ENCODE assay signal across 24 mouse cellular contexts in the genomic region with DNA sequence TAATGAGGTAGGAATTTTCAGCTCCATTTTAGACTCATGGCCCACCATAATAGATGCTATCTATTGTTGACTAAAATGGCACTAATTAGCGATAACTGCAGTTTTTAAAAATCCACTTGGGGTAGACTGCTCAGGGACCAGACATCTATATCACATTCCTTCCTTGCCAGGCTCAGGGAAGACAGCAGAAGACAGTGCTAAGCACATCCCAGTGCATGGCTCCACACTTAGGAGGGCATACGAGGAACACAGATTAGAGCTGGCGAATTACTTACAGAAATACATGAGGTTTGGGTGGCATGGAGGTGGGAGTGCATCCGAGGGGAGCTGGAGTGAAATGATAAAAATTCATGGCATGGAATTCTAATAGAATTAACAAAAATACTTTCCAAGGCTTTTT.
DNase-seq lines count a peak whose midpoint lies in the region; ATAC-seq lines count a peak whose summit lies in the region.
"Had no signal": no experiment of that assay in that cellular context is flagged by ENCODE, and none has a peak within 500 bp of the region (broad histone marks: within the 10 kb centered on the region; RNA-seq: fewer than 3 reads in every experiment).

No protein-coding gene starts in this region.

- H3K9me3 ChIP-seq in forebrain, embryonic 14.5 days (replicated peaks; ENCODE audit: control insufficient read depth, low read length): no peaks in the 10 kb centered on the region
- H3K9me3 ChIP-seq in forebrain, embryonic 13.5 days (replicated peaks): no peaks in the 10 kb centered on the region
- no peaks in the 10 kb centered on the region for H3K9me3 ChIP-seq in forebrain, embryonic 16.5 days (ENCODE audit: control insufficient read depth, low read length)
- no peaks in the 10 kb centered on the region for H3K9me3 ChIP-seq in forebrain, embryonic 12.5 days
- no peaks in the 10 kb centered on the region for H3K9me3 ChIP-seq in midbrain, embryonic 11.5 days (ENCODE audit: control insufficient read depth, low read length)
- no peaks in the 10 kb centered on the region for H3K9me3 ChIP-seq in midbrain, embryonic 13.5 days
- H3K9me3 ChIP-seq in midbrain, embryonic 16.5 days (replicated peaks; ENCODE audit: control insufficient read depth, low read length, poor library complexity, severe bottlenecking): no peaks in the 10 kb centered on the region
- peaks cover 4% of the 10 kb centered on the region; the same call in 1 of the 2 replicates for H3K9me3 ChIP-seq in midbrain, embryonic 10.5 days (replicated peaks)
- H3K9me3 ChIP-seq: embryonic facial prominence, embryonic 13.5 days; embryonic facial prominence, embryonic 15.5 days; G1E had no signal

- no peak for DNase-seq in forebrain, embryonic 14.5 days (ENCODE audit: low spot score)
- peak; percentile 54 for DNase-seq in midbrain, embryonic 11.5 days (ENCODE audit: low spot score, missing footprints)
- DNase-seq in midbrain, embryonic 10.5 days (ENCODE audit: low spot score): no peak
- DNase-seq: adrenal gland, adult 8-10 months; adrenal gland, postnatal 14 days; adrenal gland, postnatal 36 days; B cell, adult 2 months; cerebellum, adult 11-12 months; cerebellum, adult 2 months; cerebellum, adult 9-10 months; cerebellum, postnatal 25 days had no signal

- H3K4me2 ChIP-seq in forebrain, embryonic 14.5 days (ENCODE audit: low read length): peak overlapping the region; percentile 35; the same call in 1 of the 2 replicates
- no peak overlapping the region; the same call in 1 of the 2 replicates for H3K4me2 ChIP-seq in forebrain, embryonic 13.5 days
- no peak overlapping the region; the same call in 1 of the 2 replicates for H3K4me2 ChIP-seq in forebrain, embryonic 16.5 days (ENCODE audit: low read length)
- H3K4me2 ChIP-seq in forebrain, embryonic 12.5 days: no peak overlapping the region
- H3K4me2 ChIP-seq in midbrain, embryonic 11.5 days: no peak overlapping the region
- no peak overlapping the region for H3K4me2 ChIP-seq in midbrain, embryonic 13.5 days (replicated peaks)
- H3K4me2 ChIP-seq in midbrain, embryonic 16.5 days (ENCODE audit: low read length): no peak overlapping the region
- H3K4me2 ChIP-seq: embryonic facial prominence, embryonic 13.5 days; embryonic facial prominence, embryonic 15.5 days had no signal

- H3K4me1 ChIP-seq in forebrain, embryonic 14.5 days (ENCODE audit: control insufficient read depth, insufficient read depth, low read length): peaks cover 15% of the 10 kb centered on the region
- peaks cover 16% of the 10 kb centered on the region for H3K4me1 ChIP-seq in forebrain, embryonic 13.5 days
- peaks cover 10% of the 10 kb centered on the region for H3K4me1 ChIP-seq in forebrain, embryonic 16.5 days (replicated peaks; ENCODE audit: control insufficient read depth, insufficient read depth, low read length)
- peaks cover 17% of the 10 kb centered on the region for H3K4me1 ChIP-seq in forebrain, embryonic 12.5 days
- peaks cover 11% of the 10 kb centered on the region for H3K4me1 ChIP-seq in midbrain, embryonic 11.5 days (ENCODE audit: control insufficient read depth, insufficient read depth, low read length)
- H3K4me1 ChIP-seq in midbrain, embryonic 13.5 days (replicated peaks): peaks cover 18% of the 10 kb centered on the region
- H3K4me1 ChIP-seq in midbrain, embryonic 16.5 days (ENCODE audit: control insufficient read depth, insufficient read depth, low read length): peaks cover 8% of the 10 kb centered on the region
- peaks cover 18% of the 10 kb centered on the region for H3K4me1 ChIP-seq in midbrain, embryonic 10.5 days
- H3K4me1 ChIP-seq: embryonic facial prominence, embryonic 15.5 days had no signal

- H3K36me3 ChIP-seq in forebrain, embryonic 14.5 days (ENCODE audit: control insufficient read depth, insufficient read depth, low read length): no peaks in the 10 kb centered on the region
- H3K36me3 ChIP-seq in forebrain, embryonic 13.5 days (ENCODE audit: poor library complexity, severe bottlenecking): no peaks in the 10 kb centered on the region
- H3K36me3 ChIP-seq in forebrain, embryonic 16.5 days (ENCODE audit: control insufficient read depth, insufficient read depth): no peaks in the 10 kb centered on the region
- H3K36me3 ChIP-seq in forebrain, embryonic 12.5 days (replicated peaks): no peaks in the 10 kb centered on the region
- H3K36me3 ChIP-seq in midbrain, embryonic 11.5 days (ENCODE audit: control insufficient read depth, insufficient read depth, low read length): no peaks in the 10 kb centered on the region
- H3K36me3 ChIP-seq in midbrain, embryonic 13.5 days: no peaks in the 10 kb centered on the region
- H3K36me3 ChIP-seq in midbrain, embryonic 16.5 days (ENCODE audit: control insufficient read depth, insufficient read depth, low read length): no peaks in the 10 kb centered on the region
- H3K36me3 ChIP-seq in midbrain, embryonic 10.5 days: no peaks in the 10 kb centered on the region
- H3K36me3 ChIP-seq: embryonic facial prominence, embryonic 13.5 days; embryonic facial prominence, embryonic 15.5 days; G1E had no signal

- no peak overlapping the region for H3K9ac ChIP-seq in forebrain, embryonic 14.5 days (ENCODE audit: low read length)
- no peak overlapping the region for H3K9ac ChIP-seq in forebrain, embryonic 13.5 days
- H3K9ac ChIP-seq in forebrain, embryonic 16.5 days (replicated peaks; ENCODE audit: low read depth, low read length): no peak overlapping the region
- H3K9ac ChIP-seq in forebrain, embryonic 12.5 days: no peak overlapping the region
- H3K9ac ChIP-seq in midbrain, embryonic 11.5 days (ENCODE audit: low read length): no peak overlapping the region
- no peak overlapping the region for H3K9ac ChIP-seq in midbrain, embryonic 13.5 days (replicated peaks)
- H3K9ac ChIP-seq in midbrain, embryonic 16.5 days (ENCODE audit: low read depth, low read length): no peak overlapping the region
- H3K9ac ChIP-seq: embryonic facial prominence, embryonic 13.5 days; embryonic facial prominence, embryonic 15.5 days had no signal

- 75% methylated on average over 4 of the region's 4 CpGs for WGBS in forebrain, embryonic 14.5 days
- WGBS in forebrain, embryonic 13.5 days: 68% methylated on average over 4 of the region's 4 CpGs
- 63% methylated on average over 4 of the region's 4 CpGs for WGBS in forebrain, embryonic 16.5 days
- WGBS in forebrain, embryonic 12.5 days: 83% methylated on average over 4 of the region's 4 CpGs
- WGBS in midbrain, embryonic 11.5 days: 83% methylated on average over 4 of the region's 4 CpGs
- WGBS in midbrain, embryonic 13.5 days: 68% methylated on average over 4 of the region's 4 CpGs
- WGBS in midbrain, embryonic 16.5 days: 66% methylated on average over 4 of the region's 4 CpGs
- 84% methylated on average over 4 of the region's 4 CpGs for WGBS in midbrain, embryonic 10.5 days

- ATAC-seq in forebrain, embryonic 14.5 days: no peak
- ATAC-seq in forebrain, embryonic 13.5 days: no peak; the same call in 1 of the 2 replicates
- ATAC-seq in forebrain, embryonic 16.5 days: peak; percentile 38; the same call in 1 of the 2 replicates
- no peak for ATAC-seq in forebrain, embryonic 12.5 days (ENCODE audit: low FRiP score)
- ATAC-seq in midbrain, embryonic 11.5 days (ENCODE audit: low FRiP score): no peak
- no peak for ATAC-seq in midbrain, embryonic 13.5 days
- ATAC-seq in midbrain, embryonic 16.5 days: peak; percentile 61; the same call in 1 of the 2 replicates
- ATAC-seq: activated CD4-positive, CD25-positive, alpha-beta regulatory T cell, adult 4 months; CD4-positive, CD25-positive, alpha-beta regulatory T cell, adult 4 months; Patski had no signal

- no peaks in the 10 kb centered on the region for H3K27me3 ChIP-seq in forebrain, embryonic 14.5 days (replicated peaks; ENCODE audit: control insufficient read depth, insufficient read depth, low read length)
- no peaks in the 10 kb centered on the region for H3K27me3 ChIP-seq in forebrain, embryonic 13.5 days
- no peaks in the 10 kb centered on the region for H3K27me3 ChIP-seq in forebrain, embryonic 16.5 days (replicated peaks; ENCODE audit: control insufficient read depth, insufficient read depth, low read length)
- no peaks in the 10 kb centered on the region for H3K27me3 ChIP-seq in forebrain, embryonic 12.5 days
- no peaks in the 10 kb centered on the region for H3K27me3 ChIP-seq in midbrain, embryonic 11.5 days (ENCODE audit: control insufficient read depth, insufficient read depth, low read length)
- peaks cover 1% of the 10 kb centered on the region; the same call in 1 of the 2 replicates for H3K27me3 ChIP-seq in midbrain, embryonic 13.5 days
- H3K27me3 ChIP-seq in midbrain, embryonic 16.5 days (ENCODE audit: control insufficient read depth, insufficient read depth, low read depth, low read length): no peaks in the 10 kb centered on the region
- no peaks in the 10 kb centered on the region for H3K27me3 ChIP-seq in midbrain, embryonic 10.5 days (ENCODE audit: low read depth, poor library complexity, severe bottlenecking)
- H3K27me3 ChIP-seq: CH12.LX; embryonic facial prominence, embryonic 13.5 days; embryonic facial prominence, embryonic 15.5 days; Patski had no signal

- H3K27ac ChIP-seq in forebrain, embryonic 14.5 days (ENCODE audit: low read depth, low read length): no peak overlapping the region
- H3K27ac ChIP-seq in forebrain, embryonic 13.5 days: no peak overlapping the region
- no peak overlapping the region; the same call in 1 of the 2 replicates for H3K27ac ChIP-seq in forebrain, embryonic 16.5 days (ENCODE audit: low read length)
- H3K27ac ChIP-seq in forebrain, embryonic 12.5 days: no peak overlapping the region
- H3K27ac ChIP-seq in midbrain, embryonic 11.5 days (ENCODE audit: low read depth, low read length): no peak overlapping the region
- H3K27ac ChIP-seq in midbrain, embryonic 13.5 days: no peak overlapping the region
- no peak overlapping the region for H3K27ac ChIP-seq in midbrain, embryonic 16.5 days (ENCODE audit: low read length)
- H3K27ac ChIP-seq in midbrain, embryonic 10.5 days (replicated peaks): no peak overlapping the region
- H3K27ac ChIP-seq: embryonic facial prominence, embryonic 13.5 days; embryonic facial prominence, embryonic 15.5 days had no signal

- no peak overlapping the region for H3K4me3 ChIP-seq in forebrain, embryonic 14.5 days (ENCODE audit: low read depth, low read length)
- no peak overlapping the region for H3K4me3 ChIP-seq in forebrain, embryonic 13.5 days
- no peak overlapping the region for H3K4me3 ChIP-seq in forebrain, embryonic 16.5 days (replicated peaks; ENCODE audit: low read length)
- H3K4me3 ChIP-seq in forebrain, embryonic 12.5 days (replicated peaks): no peak overlapping the region
- H3K4me3 ChIP-seq in midbrain, embryonic 11.5 days (ENCODE audit: low read depth, low read length): no peak overlapping the region
- H3K4me3 ChIP-seq in midbrain, embryonic 13.5 days (replicated peaks): no peak overlapping the region
- no peak overlapping the region for H3K4me3 ChIP-seq in midbrain, embryonic 16.5 days (ENCODE audit: low read depth, low read length)
- no peak overlapping the region for H3K4me3 ChIP-seq in midbrain, embryonic 10.5 days
- H3K4me3 ChIP-seq: embryonic facial prominence, embryonic 13.5 days; embryonic facial prominence, embryonic 15.5 days; erythroblast, embryonic 14.5 days had no signal

Comparison
In these comparisons a context has a peak if more than half of its experiments do, and no peak if none do; other contexts are left out.
1. ATAC-seq: peak in forebrain, embryonic 16.5 days (single experiment) and midbrain, embryonic 16.5 days (single experiment); none in forebrain, embryonic 14.5 days (single experiment), forebrain, embryonic 13.5 days (single experiment), forebrain, embryonic 12.5 days (single experiment), midbrain, embryonic 11.5 days (single experiment) and midbrain, embryonic 13.5 days (single experiment).